Mouse (Mus musculus): ENCODE data around the gene Zbtb32.

Gene Zbtb32

DNA sequence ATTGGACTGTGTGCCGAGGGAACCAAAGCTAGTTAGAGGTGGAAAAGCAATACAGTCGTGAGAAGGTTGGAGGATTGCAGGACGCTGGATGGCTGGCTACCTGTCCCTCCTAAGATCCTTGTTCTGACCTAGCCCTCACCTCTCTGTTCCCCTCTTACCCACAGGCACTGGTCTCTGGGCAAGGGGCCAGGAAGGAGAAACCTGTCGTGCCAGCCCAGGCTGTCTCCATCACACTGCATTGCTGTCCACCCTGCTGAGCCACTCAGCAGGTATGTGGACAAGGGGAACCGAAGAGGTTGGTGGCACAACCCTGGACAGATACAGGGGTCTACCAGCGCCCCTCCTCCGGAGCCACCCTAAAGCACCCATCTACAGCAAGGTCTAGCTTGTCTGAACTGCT lies 1.9 kb upstream of the Zbtb32 start:
- no peak for DNase-seq (ENCODE audit: low spot score in 2 of 2)

GRCm38 (mm10) chr7:30599933-30600353 lies 1.2 kb upstream of the Zbtb32 start:
- DNase-seq (ENCODE audit: low spot score in 2 of 2) = peak; percentile 74 to 82

DNA sequence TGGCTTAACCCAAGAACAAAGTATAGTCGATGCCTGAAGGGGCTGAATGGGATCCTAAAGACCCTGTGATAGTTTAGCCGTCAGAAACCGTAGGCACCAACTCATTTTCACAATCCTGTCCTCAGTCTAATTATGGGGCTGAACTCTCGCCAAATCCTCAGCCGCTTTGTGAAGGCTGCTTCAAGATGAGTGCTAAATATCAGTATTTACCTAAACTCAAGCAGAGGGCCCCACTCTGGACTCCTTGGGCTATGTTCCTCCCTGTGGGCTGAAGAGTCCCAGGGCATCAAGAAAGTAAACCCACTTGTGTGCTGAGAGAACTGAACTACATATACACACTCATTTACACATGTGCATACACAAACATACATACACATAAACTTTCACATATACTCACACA lies 1.9 kb downstream of the Zbtb32 start:
- no peak for DNase-seq (ENCODE audit: low spot score in 2 of 2)

GRCm38 (mm10) chr7:30596093-30596492 lies 2.6 kb downstream of the Zbtb32 start:
- DNase-seq (ENCODE audit: low spot score in 2 of 2) = no peak

GRCm38 (mm10) chr7:30594510-30595024 lies 4.1 kb downstream of the Zbtb32 start:
- no peak for DNase-seq (ENCODE audit: low spot score in 2 of 2)

- DNase-seq (ENCODE audit: low spot score in 2 of 2) = no peak
Observed at GRCm38 (mm10) chr7:30593579-30594509, 4.9 kb downstream of the Zbtb32 start.

DNA sequence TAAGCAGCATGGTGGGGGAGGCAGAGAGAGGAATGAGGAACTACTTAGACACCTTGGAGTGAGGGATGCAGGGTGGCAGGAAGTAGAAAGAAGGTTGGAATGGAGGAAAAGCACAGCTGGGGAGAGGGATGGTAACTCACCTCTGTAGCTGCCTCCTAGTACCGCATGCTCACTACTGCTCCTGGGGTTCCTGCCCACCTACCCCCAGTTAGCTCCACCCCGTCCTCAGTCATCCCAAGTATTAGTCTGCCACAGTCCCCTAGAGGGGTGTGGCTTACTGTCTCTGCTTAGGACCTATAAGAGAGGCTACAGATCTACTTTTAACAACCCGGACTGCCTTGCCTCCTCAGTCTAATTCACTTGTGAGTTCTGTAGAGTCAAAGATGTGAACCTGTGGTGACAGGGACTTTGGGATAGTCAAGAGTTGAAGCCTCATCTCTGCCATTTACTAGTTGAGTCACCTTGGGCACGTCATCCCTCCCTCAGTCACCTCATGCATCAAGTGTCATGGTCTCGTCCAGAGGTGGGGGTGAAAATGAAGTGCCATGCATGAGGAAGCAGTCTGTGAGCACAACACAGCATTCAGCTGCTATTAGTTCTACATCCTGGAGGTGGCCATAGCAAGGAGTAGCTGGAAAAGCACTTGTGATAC lies 5.8 kb downstream of the Zbtb32 start:
- no peak for DNase-seq (ENCODE audit: low spot score in 2 of 2)

GRCm38 (mm10) chr7:30591605-30591951 lies 7.1 kb downstream of the Zbtb32 start:
- no peak for DNase-seq (ENCODE audit: low spot score in 2 of 2)

- no peak for DNase-seq (ENCODE audit: low spot score in 2 of 2)
Observed at GRCm38 (mm10) chr7:30590927-30591604, 7.6 kb downstream of the Zbtb32 start.

- DNase-seq (ENCODE audit: low spot score in 2 of 2) = peak; percentile 71 to 72
Observed at GRCm38 (mm10) chr7:30589435-30590301, 9.0 kb downstream of the Zbtb32 start.

DNA sequence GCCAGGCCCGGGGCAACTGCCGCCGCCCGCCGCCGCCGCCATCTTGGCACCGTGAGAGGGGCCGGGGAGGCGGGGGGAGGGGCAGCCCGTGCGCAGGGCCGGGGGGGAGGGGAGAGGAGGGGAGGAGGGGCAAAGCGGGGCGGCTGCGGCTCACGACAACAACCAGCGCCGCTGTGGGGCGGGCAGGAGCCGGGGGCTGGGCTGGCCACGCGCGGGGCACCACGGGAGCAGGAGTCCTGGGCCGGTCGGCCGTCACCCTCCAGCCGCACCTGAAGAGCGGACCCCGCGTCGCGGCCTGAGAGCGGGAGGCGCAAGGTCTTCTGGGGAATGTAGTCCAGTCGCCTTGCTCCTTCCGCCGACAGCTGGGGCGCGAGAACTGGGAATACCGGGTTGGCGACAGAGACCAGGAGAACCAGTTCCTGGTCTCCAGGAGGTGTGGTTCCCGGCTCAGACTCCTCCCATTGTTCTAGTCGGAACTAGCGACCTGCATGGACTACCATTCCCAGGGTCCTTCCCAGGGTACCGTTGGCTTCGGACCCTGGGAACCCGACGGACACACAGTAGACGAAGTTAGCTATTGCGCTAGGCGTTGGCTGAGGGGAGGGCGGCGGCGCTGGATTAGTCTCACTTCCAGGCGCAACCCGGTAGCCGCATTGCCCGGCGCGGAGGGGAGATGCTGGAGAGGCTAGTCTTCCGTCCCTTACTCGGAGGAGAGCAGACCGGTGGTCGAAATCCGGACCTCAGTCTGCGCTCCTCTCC lies 9.9 kb downstream of the Zbtb32 start, which contains the start of gene Kmt2b:
TSS of gene Kmt2b (minus strand) at position 51 of the 759 bp plus-strand sequence.
- peak; percentile 89 to 90 for DNase-seq (ENCODE audit: low spot score in 2 of 2)

DNA sequence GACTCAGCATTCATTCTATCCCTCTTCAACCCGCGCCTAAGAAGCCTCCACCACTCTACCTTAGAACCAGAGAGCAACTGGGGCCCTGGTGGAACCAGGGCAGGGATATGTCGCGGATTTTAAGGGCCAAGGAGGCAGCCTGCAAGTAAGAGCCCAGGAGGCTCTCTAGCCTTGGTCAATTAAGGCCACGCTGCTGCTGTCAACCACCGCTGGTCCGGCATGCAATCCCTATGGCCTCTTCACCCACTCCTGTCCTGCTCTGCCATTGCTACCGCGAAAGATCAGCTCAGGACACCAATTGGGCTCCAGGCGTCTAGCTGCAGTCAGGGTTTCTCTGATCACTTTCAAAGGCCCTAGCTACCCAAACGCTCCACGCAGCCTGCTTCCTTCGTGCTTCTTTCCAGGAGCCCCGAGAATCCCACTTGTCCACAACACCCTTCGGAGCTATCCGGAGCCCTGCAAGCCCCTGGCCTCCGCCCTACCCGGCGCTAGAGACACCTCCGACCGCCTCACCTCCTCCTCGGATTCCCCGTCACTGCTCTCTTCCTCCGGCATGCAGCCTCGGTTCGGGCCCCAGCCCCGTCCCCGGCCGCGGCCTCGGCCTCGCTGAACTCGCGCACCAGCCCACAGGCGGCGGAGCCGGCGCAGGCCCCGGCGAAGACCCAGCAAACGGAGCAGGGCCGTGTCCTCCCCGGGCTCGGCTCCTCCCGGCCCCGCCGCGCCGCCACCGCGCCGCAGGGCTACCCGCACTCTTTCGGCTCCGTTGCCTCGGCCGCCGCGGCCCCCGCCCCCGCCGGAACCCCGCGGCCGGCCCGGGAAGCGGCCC lies 10.7 kb downstream of the Zbtb32 start:
- peak; percentile 20 to 48 for DNase-seq (ENCODE audit: low spot score in 2 of 2)

GRCm38 (mm10) chr7:30586455-30587020 lies 12.2 kb downstream of the Zbtb32 start:
- DNase-seq (ENCODE audit: low spot score in 2 of 2) = no peak

DNA sequence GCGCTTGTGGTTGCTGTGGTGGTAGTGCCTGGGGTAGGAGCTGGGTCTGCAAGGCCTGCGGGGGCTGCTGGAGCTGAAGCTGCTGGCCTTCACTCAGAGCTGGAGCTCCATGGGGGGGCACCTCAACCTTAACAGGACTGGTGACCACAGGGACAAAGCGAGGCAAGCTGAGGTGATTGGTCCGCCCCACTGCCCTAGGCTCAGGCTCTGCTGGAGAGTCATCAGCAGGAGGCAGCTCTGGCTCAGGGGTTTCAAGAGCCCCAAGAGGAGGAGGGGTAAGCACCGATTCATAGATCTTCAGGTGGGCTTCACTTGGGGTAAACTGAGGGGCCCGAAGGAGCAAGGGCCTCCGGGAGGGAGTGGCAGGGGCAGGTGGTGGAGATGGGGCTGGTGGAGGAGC lies 13.5 kb downstream of the Zbtb32 start:
- no peak for DNase-seq (ENCODE audit: low spot score in 2 of 2)

DNA sequence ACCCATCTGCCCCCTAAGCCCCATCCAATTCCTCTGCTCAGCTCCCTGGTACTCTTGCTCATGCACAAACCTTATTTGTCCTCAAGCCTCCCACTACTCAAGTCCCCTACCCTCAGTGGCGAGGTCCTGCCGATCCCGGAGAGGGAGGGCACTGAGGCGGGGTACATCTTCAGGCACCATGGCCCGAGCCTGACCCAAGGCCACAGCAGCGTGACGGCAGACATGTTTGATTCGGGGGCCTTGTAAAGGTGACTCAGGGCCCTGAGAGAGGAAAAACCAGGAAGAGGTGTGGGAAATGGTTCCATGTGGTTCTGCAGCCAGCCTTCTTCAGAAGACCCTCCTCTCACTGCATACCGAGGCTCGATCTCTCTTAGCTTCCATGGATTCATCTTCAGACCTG lies 14.4 kb downstream of the Zbtb32 start:
- DNase-seq (ENCODE audit: low spot score in 2 of 2) = no peak

DNA sequence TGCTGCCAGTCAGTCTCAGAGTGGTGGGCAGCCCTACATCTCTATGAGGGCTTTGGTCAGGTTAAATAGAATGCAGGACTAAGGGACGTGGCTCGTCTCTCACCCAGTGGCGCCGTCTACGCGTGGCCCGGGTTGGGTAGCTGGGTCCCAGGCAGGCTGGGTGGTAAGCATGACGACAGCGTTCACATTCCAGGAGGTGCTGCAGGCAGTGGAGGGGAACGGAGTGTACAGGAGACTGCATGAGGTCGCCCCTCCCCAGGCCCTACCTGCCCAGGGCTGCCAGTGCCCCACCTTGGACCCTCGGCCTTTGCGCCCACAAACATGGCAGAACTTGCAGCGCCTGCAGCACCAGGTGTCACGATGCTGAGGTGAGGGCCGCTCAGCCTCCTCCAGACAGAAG lies 17.2 kb downstream of the Zbtb32 start:
- DNase-seq (ENCODE audit: low spot score in 2 of 2) = no peak

DNA sequence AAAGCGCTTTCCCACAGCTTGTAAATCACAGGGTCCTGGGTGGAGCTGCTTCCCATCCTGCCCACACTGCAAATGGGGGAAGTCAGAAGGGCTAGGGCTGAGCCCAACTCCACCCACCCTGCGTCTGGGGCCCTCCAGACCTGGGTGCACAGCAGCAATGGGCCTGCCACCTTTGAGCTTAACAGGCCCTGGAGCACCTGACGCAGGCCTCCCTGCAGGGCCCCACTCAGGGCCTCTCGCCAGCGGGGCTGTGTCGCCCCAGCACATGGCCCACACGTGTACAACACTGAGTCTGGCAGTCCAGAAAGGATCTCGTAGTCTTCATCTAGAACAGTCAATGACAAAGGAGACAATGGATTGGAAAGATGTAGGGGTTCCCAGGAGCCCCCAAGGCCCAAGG lies 18.8 kb downstream of the Zbtb32 start:
- no peak for DNase-seq (ENCODE audit: low spot score in 2 of 2)

- DNase-seq (ENCODE audit: low spot score in 2 of 2) = no peak
Observed at GRCm38 (mm10) chr7:30572969-30573368, 25.7 kb downstream of the Zbtb32 start.

- DNase-seq (ENCODE audit: low spot score in 2 of 2) = no peak
Observed at GRCm38 (mm10) chr7:30572389-30572788, 26.3 kb downstream of the Zbtb32 start.

Data from frontal cortex, postnatal 25 days (tissue).